Mouse (Mus musculus) neural tube, embryonic 12.5 days (tissue): ENCODE data around the gene Obp2a. TPM values are rescaled to one million over a fixed set of nuclear protein-coding genes. Genes with fewer than 3 reads are reported as not detected.
"Not testable (repeated sequence)": the region's sequence is repeated elsewhere in the genome, so short reads cannot be mapped to it uniquely, and the experiment has no call there.

Experiments
- ATAC-seq: fragments of 200-750 bp; cut with Nextera tagmentation; 2 replicates; pipeline ENCODE4 v1.8.0; 2017; ENCODE audit warnings: low read depth, mild to moderate bottlenecking, moderate TSS enrichment, moderate library complexity; ENCODE audit not compliant: low FRiP score
- H3K27ac ChIP-seq: fragments of 300-500 bp; sonication (generic); 2 replicates; pipeline ENCODE4 v1.5.1; 2016
- H3K27me3 ChIP-seq: fragments of 300-500 bp; sonication (generic); replicated peaks from 2 replicates; pipeline ENCODE4 v1.6.1; 2016; ENCODE audit warnings: mild to moderate bottlenecking
- H3K36me3 ChIP-seq: fragments of 300-500 bp; sonication (generic); 2 replicates; pipeline ENCODE4 v1.6.1; 2016; ENCODE audit warnings: mild to moderate bottlenecking
- H3K4me1 ChIP-seq: fragments of 300-500 bp; sonication (generic); 2 replicates; pipeline ENCODE4 v1.6.1; 2016
- H3K4me2 ChIP-seq: fragments of 300-500 bp; sonication (generic); replicated peaks from 2 replicates; pipeline ENCODE4 v1.6.1; 2016; ENCODE audit warnings: mild to moderate bottlenecking
- H3K4me3 ChIP-seq: fragments of 300-500 bp; sonication (generic); 2 replicates; pipeline ENCODE4 v1.5.1; 2016
- H3K9ac ChIP-seq: fragments of 300-500 bp; sonication (generic); 2 replicates; pipeline ENCODE4 v1.6.1; 2016; ENCODE audit warnings: mild to moderate bottlenecking
- H3K9me3 ChIP-seq: fragments of 300-500 bp; sonication (generic); 2 replicates; pipeline ENCODE4 v1.6.1; 2016; ENCODE audit warnings: mild to moderate bottlenecking
- WGBS: fragments of 180-500 bp; shearing (Covaris S2); methylation state at CpG from one replicate; pipeline ENCODE4 v1.1.7; 2016; 5-methylcytosine and 5-hydroxymethylcytosine counted together
- polyA plus RNA-seq: library from polyadenylated mRNA; unstranded; fragments of >200 nt; fragmentation: Nextera tagmentation; extraction: Ambion mirVana; gene quantifications from 2 replicates; pipeline ENCODE4 v1.2.1, GENCODE M21; 2016

Obp2a gene
- not detected in 2 replicates for polyA plus RNA-seq

- H3K9me3 ChIP-seq, H3K4me1 ChIP-seq, ATAC-seq, H3K4me3 ChIP-seq, H3K36me3 ChIP-seq, H3K27ac ChIP-seq, H3K4me2 ChIP-seq, H3K9ac ChIP-seq, H3K27me3 ChIP-seq: not testable (repeated sequence)
- 87% methylated on average over 3 of the region's 3 CpGs for WGBS
Measured at GRCm38 (mm10) chr2:25699743-25700142, at the start of gene Obp2a. Gene Obp2a (plus strand): TSS chr2:25700043.

GRCm38 (mm10) chr2:25652902-25653301, 46.9 kb upstream of the Obp2a start, which contains the start of gene Lcn8:
Gene Lcn8 (plus strand): TSS chr2:25653120.
- 83% methylated on average over 2 of the region's 2 CpGs for WGBS
- no peak within 1 kb of the TSS for H3K4me3 ChIP-seq
- H3K9ac ChIP-seq = no peak within 1 kb of the TSS

DNA sequence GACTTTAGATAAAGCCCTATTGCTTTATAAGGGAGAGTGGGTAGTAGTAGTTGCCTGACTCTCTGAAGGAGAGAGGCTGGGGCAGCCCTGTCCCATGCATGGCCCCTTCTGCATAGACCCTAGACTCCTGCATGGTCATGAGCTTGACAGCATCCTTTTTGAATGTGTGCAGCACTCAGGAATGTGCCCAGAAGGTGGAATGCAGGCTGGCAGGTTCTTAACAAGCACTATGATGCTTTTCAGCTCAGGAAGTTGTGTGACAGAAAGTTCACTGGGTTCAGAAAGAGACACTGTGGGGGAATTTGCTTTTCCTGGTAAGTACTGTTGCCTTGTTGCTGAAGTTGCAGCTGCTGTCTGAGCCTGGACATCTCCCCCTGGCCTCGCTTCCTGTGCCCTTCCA, 45.3 kb upstream of the Obp2a start:
- H3K36me3 ChIP-seq = no peaks in the 10 kb centered on the region
- H3K27ac ChIP-seq = no peak overlapping the region
- WGBS = 58% methylated on average over 1 of the region's 1 CpGs
- H3K4me3 ChIP-seq = no peak overlapping the region
- H3K9me3 ChIP-seq = no peaks in the 10 kb centered on the region
- ATAC-seq = no peak
- H3K27me3 ChIP-seq = no peaks in the 10 kb centered on the region
- no peak overlapping the region for H3K4me2 ChIP-seq
- H3K9ac ChIP-seq = no peak overlapping the region
- no peaks in the 10 kb centered on the region for H3K4me1 ChIP-seq

More at GRCm38 (mm10) chr2:25652902-25653301, 46.9 kb upstream of the Obp2a start, which contains the start of gene Lcn8:
- Histone ChIP-seq H3K27ac (no peak within 1 kb of the TSS), H3K36me3 (no peaks in the 10 kb centered on the region), H3K9me3 (no peaks in the 10 kb centered on the region), H3K27me3 (no peaks in the 10 kb centered on the region), H3K4me1 (no peaks in the 10 kb centered on the region), H3K4me2 (no peak within 1 kb of the TSS)
- no peak for ATAC-seq

GRCm38 (mm10) chr2:25656691-25657090, 43.2 kb upstream of the Obp2a start:
- H3K27ac ChIP-seq = no peak overlapping the region
- no peaks in the 10 kb centered on the region for H3K36me3 ChIP-seq
- no peaks in the 10 kb centered on the region for H3K27me3 ChIP-seq
- no peak overlapping the region for H3K9ac ChIP-seq
- no peak for ATAC-seq
- H3K4me2 ChIP-seq = no peak overlapping the region
- H3K4me1 ChIP-seq = no peaks in the 10 kb centered on the region
- WGBS = 85% methylated on average over 4 of the region's 4 CpGs
- H3K9me3 ChIP-seq = no peaks in the 10 kb centered on the region
- no peak overlapping the region for H3K4me3 ChIP-seq

- Histone ChIP-seq H3K9me3 (no peaks in the 10 kb centered on the region), H3K4me1 (no peaks in the 10 kb centered on the region), H3K9ac (no peak overlapping the region), H3K4me2 (no peak overlapping the region), H3K4me3 (no peak overlapping the region), H3K27ac (no peak overlapping the region), H3K27me3 (no peaks in the 10 kb centered on the region), H3K36me3 (no peaks in the 10 kb centered on the region)
- WGBS = 85% methylated on average over 4 of the region's 4 CpGs
- no peak for ATAC-seq
Measured at GRCm38 (mm10) chr2:25657246-25657645, 42.6 kb upstream of the Obp2a start.

DNA sequence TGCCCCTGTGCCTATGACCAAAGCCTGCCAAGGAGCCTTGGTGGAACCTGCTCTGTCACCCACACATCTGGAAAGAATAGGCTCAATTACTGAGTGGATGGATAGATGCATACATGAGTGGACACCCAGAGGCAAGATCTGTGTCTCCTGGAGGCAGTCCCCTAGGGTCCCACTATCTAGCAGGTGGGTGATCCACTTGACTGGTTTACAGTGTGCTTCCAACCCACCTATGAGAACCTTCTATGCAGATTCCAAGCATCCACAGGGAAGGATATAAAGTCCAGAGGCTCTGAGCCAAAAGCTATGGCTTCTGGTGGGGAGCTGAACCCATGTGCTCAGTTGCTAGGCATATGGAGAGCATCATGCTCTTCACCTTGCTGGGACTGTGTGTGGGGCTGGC, 42.2 kb upstream of the Obp2a start, which contains the start of gene Lcn5:
Gene Lcn5 (plus strand): TSS at position 301 of the 400 bp plus-strand sequence.
- Histone ChIP-seq H3K9ac (no peak within 1 kb of the TSS), H3K4me1 (no peaks in the 10 kb centered on the region), H3K4me2 (no peak within 1 kb of the TSS), H3K4me3 (no peak within 1 kb of the TSS), H3K27me3 (no peaks in the 10 kb centered on the region), H3K36me3 (no peaks in the 10 kb centered on the region), H3K27ac (no peak within 1 kb of the TSS), H3K9me3 (no peaks in the 10 kb centered on the region)
- ATAC-seq = no peak

DNA sequence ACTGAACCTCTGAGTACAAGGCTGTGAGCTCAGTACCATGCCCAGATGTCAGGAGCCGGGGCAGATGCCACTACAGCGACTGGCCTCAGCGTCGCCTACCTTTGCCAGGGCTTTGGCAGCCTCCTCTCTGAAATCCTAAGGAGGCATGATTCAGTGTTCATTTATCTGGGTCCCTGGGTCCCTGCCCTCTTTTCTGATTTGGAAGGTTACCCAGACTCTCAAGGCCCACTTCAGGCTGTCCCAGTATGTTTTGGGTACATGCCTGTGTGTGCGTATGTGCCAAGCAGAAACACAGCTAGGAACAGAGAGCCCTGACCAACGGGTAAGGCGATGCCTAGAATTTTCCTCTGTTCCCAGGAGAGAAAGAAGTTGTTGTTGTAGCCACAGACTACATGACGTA, 39.6 kb upstream of the Obp2a start:
- ATAC-seq = no peak
- no peak overlapping the region for H3K4me3 ChIP-seq
- WGBS = 83% methylated on average over 8 of the region's 8 CpGs
- H3K27ac ChIP-seq = no peak overlapping the region
- H3K36me3 ChIP-seq = no peaks in the 10 kb centered on the region
- no peak overlapping the region for H3K9ac ChIP-seq
- H3K9me3 ChIP-seq = no peaks in the 10 kb centered on the region
- no peak overlapping the region for H3K4me2 ChIP-seq
- H3K4me1 ChIP-seq = no peaks in the 10 kb centered on the region
- no peaks in the 10 kb centered on the region for H3K27me3 ChIP-seq

GRCm38 (mm10) chr2:25661245-25661970, 38.4 kb upstream of the Obp2a start:
- ATAC-seq = no peak
- Histone ChIP-seq H3K36me3 (no peaks in the 10 kb centered on the region), H3K27ac (no peak overlapping the region), H3K4me1 (no peaks in the 10 kb centered on the region), H3K4me3 (no peak overlapping the region), H3K4me2 (no peak overlapping the region), H3K9ac (no peak overlapping the region), H3K27me3 (no peaks in the 10 kb centered on the region), H3K9me3 (no peaks in the 10 kb centered on the region)
- 82% methylated on average over 6 of the region's 6 CpGs for WGBS

- Histone ChIP-seq H3K4me1 (no peaks in the 10 kb centered on the region), H3K36me3 (no peaks in the 10 kb centered on the region), H3K27ac (no peak overlapping the region), H3K4me3 (no peak overlapping the region), H3K9ac (no peak overlapping the region), H3K27me3 (no peaks in the 10 kb centered on the region), H3K9me3 (no peaks in the 10 kb centered on the region), H3K4me2 (no peak overlapping the region)
- 76% methylated on average over 1 of the region's 1 CpGs for WGBS
- no peak for ATAC-seq
Measured at GRCm38 (mm10) chr2:25663511-25663910, 36.3 kb upstream of the Obp2a start.

DNA sequence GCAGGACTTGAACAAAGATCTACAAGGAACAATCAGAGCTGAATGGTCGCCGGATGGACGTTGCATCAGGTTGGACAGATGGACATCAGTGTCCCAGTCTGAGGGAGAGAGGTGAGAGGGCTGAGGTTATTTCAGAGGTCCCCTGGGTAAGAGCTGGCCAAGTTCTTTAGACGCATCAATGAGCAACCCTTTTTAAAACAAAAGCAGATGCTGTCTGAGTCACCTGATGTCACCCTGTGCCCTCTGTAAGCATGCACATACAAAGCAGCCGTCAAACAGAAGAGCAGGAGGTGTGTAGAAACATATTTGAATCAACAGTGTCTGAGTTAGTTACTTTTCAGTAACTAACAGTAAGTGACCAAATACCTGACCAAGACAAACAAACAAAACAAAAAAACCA, 35.7 kb upstream of the Obp2a start:
- Histone ChIP-seq H3K36me3 (no peaks in the 10 kb centered on the region), H3K4me3 (no peak overlapping the region), H3K27me3 (no peaks in the 10 kb centered on the region), H3K27ac (no peak overlapping the region), H3K4me2 (no peak overlapping the region), H3K9me3 (no peaks in the 10 kb centered on the region), H3K4me1 (no peaks in the 10 kb centered on the region), H3K9ac (no peak overlapping the region)
- 84% methylated on average over 5 of the region's 5 CpGs for WGBS
- no peak for ATAC-seq

- H3K27ac ChIP-seq = no peak overlapping the region
- 74% methylated on average over 1 of the region's 1 CpGs for WGBS
- H3K9ac ChIP-seq = no peak overlapping the region
- no peaks in the 10 kb centered on the region for H3K9me3 ChIP-seq
- no peak overlapping the region for H3K4me2 ChIP-seq
- no peaks in the 10 kb centered on the region for H3K36me3 ChIP-seq
- H3K4me1 ChIP-seq = no peaks in the 10 kb centered on the region
- H3K4me3 ChIP-seq = no peak overlapping the region
- no peaks in the 10 kb centered on the region for H3K27me3 ChIP-seq
- ATAC-seq = no peak
Measured at GRCm38 (mm10) chr2:25666516-25666915, 33.3 kb upstream of the Obp2a start.

GRCm38 (mm10) chr2:25676486-25676885, 23.4 kb upstream of the Obp2a start, which contains the start of gene Lcn6:
Gene Lcn6 (plus strand): TSS chr2:25676786.
- no peaks in the 10 kb centered on the region for H3K27me3 ChIP-seq
- H3K4me1 ChIP-seq = no peaks in the 10 kb centered on the region
- no peak within 1 kb of the TSS for H3K9ac ChIP-seq
- no peaks in the 10 kb centered on the region for H3K36me3 ChIP-seq
- no peaks in the 10 kb centered on the region for H3K9me3 ChIP-seq
- no peak within 1 kb of the TSS for H3K27ac ChIP-seq
- H3K4me3 ChIP-seq = no peak within 1 kb of the TSS
- H3K4me2 ChIP-seq = no peak within 1 kb of the TSS
- no peak for ATAC-seq
- WGBS = 90% methylated on average over 3 of the region's 3 CpGs

GRCm38 (mm10) chr2:25679559-25679958, 20.3 kb upstream of the Obp2a start:
- no peak overlapping the region for H3K4me3 ChIP-seq
- 86% methylated on average over 6 of the region's 6 CpGs for WGBS
- H3K9ac ChIP-seq = no peak overlapping the region
- no peak for ATAC-seq
- no peaks in the 10 kb centered on the region for H3K4me1 ChIP-seq
- H3K27ac ChIP-seq = no peak overlapping the region
- H3K36me3 ChIP-seq = no peaks in the 10 kb centered on the region
- H3K27me3 ChIP-seq = no peaks in the 10 kb centered on the region
- H3K9me3 ChIP-seq = no peaks in the 10 kb centered on the region
- H3K4me2 ChIP-seq = no peak overlapping the region
